Mouse (Mus musculus): ENCODE results near the gene Tank. TPM values are rescaled to one million over a fixed set of nuclear protein-coding genes. Genes with fewer than 3 reads are reported as not detected.

Tank gene
- polyA plus RNA-seq, 1 experiment from 2014 or later = 24.0 TPM

- WGBS = 63% methylated on average over 10 of the region's 10 CpGs
- H3K27me3 ChIP-seq (ENCODE audit: insufficient read depth, low read length) = no peaks in the 10 kb centered on the region
- no peak for ATAC-seq (ENCODE audit: low FRiP score, low TSS enrichment)
Measured at GRCm38 (mm10) chr2:61663573-61664241, 85.3 kb downstream of the Tank start.

GRCm38 (mm10) chr2:61667420-61667819, 89.0 kb downstream of the Tank start:
- H3K27me3 ChIP-seq (ENCODE audit: insufficient read depth, low read length) = no peaks in the 10 kb centered on the region
- ATAC-seq (ENCODE audit: low FRiP score, low TSS enrichment) = peak; percentile 49; the same call in 1 of the 2 replicates
- no peak overlapping the region for H3K9ac ChIP-seq (replicated peaks; ENCODE audit: low read length)
- no peak overlapping the region for H3K27ac ChIP-seq (ENCODE audit: low read length)
- no peaks in the 10 kb centered on the region for H3K9me3 ChIP-seq (ENCODE audit: low read length)
- no peak overlapping the region for H3K4me2 ChIP-seq (replicated peaks; ENCODE audit: low read depth, low read length)
- no peaks in the 10 kb centered on the region for H3K36me3 ChIP-seq (ENCODE audit: insufficient read depth, low read length)
- no peaks in the 10 kb centered on the region for H3K4me1 ChIP-seq (ENCODE audit: insufficient read depth, low read length)
- WGBS = 59% methylated on average over 7 of the region's 7 CpGs
- H3K4me3 ChIP-seq (ENCODE audit: low read length) = no peak overlapping the region

More at GRCm38 (mm10) chr2:61663573-61664241, 85.3 kb downstream of the Tank start:
- H3K36me3 ChIP-seq (ENCODE audit: insufficient read depth, low read length) = no peaks in the 10 kb centered on the region
- no peaks in the 10 kb centered on the region for H3K4me1 ChIP-seq (ENCODE audit: insufficient read depth, low read length)
- no peaks in the 10 kb centered on the region for H3K9me3 ChIP-seq (ENCODE audit: low read length)
- no peak overlapping the region for H3K9ac ChIP-seq (replicated peaks; ENCODE audit: low read length)
- H3K4me2 ChIP-seq (replicated peaks; ENCODE audit: low read depth, low read length) = no peak overlapping the region
- no peak overlapping the region for H3K27ac ChIP-seq (ENCODE audit: low read length)
- H3K4me3 ChIP-seq (ENCODE audit: low read length) = no peak overlapping the region

GRCm38 (mm10) chr2:61668260-61668659, 89.9 kb downstream of the Tank start:
- peak; percentile 46; the same call in 1 of the 2 replicates for ATAC-seq (ENCODE audit: low FRiP score, low TSS enrichment)
- Histone ChIP-seq H3K9ac (replicated peaks; ENCODE audit: low read length) (no peak overlapping the region), H3K4me1 (ENCODE audit: insufficient read depth, low read length) (no peaks in the 10 kb centered on the region), H3K36me3 (ENCODE audit: insufficient read depth, low read length) (no peaks in the 10 kb centered on the region), H3K9me3 (ENCODE audit: low read length) (no peaks in the 10 kb centered on the region), H3K4me2 (replicated peaks; ENCODE audit: low read depth, low read length) (no peak overlapping the region), H3K27me3 (ENCODE audit: insufficient read depth, low read length) (no peaks in the 10 kb centered on the region), H3K4me3 (ENCODE audit: low read length) (no peak overlapping the region), H3K27ac (ENCODE audit: low read length) (no peak overlapping the region)
- 31% methylated on average over 4 of the region's 4 CpGs for WGBS

- H3K9ac ChIP-seq (replicated peaks; ENCODE audit: low read length) = no peak overlapping the region
- H3K4me2 ChIP-seq (replicated peaks; ENCODE audit: low read depth, low read length) = no peak overlapping the region
- no peaks in the 10 kb centered on the region for H3K4me1 ChIP-seq (ENCODE audit: insufficient read depth, low read length)
- no peaks in the 10 kb centered on the region for H3K27me3 ChIP-seq (ENCODE audit: insufficient read depth, low read length)
- H3K9me3 ChIP-seq (ENCODE audit: low read length) = no peaks in the 10 kb centered on the region
- no peaks in the 10 kb centered on the region for H3K36me3 ChIP-seq (ENCODE audit: insufficient read depth, low read length)
- WGBS = 90% methylated on average over 3 of the region's 3 CpGs
- no peak overlapping the region for H3K4me3 ChIP-seq (ENCODE audit: low read length)
- H3K27ac ChIP-seq (ENCODE audit: low read length) = no peak overlapping the region
- no peak for ATAC-seq (ENCODE audit: low FRiP score, low TSS enrichment)
Measured at GRCm38 (mm10) chr2:61674555-61674954, 96.2 kb downstream of the Tank start.

- Histone ChIP-seq H3K27me3 (ENCODE audit: insufficient read depth, low read length) (no peaks in the 10 kb centered on the region), H3K9ac (replicated peaks; ENCODE audit: low read length) (no peak overlapping the region), H3K27ac (ENCODE audit: low read length) (no peak overlapping the region), H3K9me3 (ENCODE audit: low read length) (no peaks in the 10 kb centered on the region), H3K4me1 (ENCODE audit: insufficient read depth, low read length) (no peaks in the 10 kb centered on the region), H3K4me3 (ENCODE audit: low read length) (no peak overlapping the region), H3K36me3 (ENCODE audit: insufficient read depth, low read length) (no peaks in the 10 kb centered on the region), H3K4me2 (replicated peaks; ENCODE audit: low read depth, low read length) (no peak overlapping the region)
- 88% methylated on average over 1 of the region's 1 CpGs for WGBS
- ATAC-seq (ENCODE audit: low FRiP score, low TSS enrichment) = no peak
Measured at GRCm38 (mm10) chr2:61681572-61681971, 103.2 kb downstream of the Tank start.

GRCm38 (mm10) chr2:61686533-61686932, 108.1 kb downstream of the Tank start:
- Histone ChIP-seq H3K27me3 (ENCODE audit: insufficient read depth, low read length) (no peaks in the 10 kb centered on the region), H3K36me3 (ENCODE audit: insufficient read depth, low read length) (no peaks in the 10 kb centered on the region), H3K4me3 (ENCODE audit: low read length) (no peak overlapping the region), H3K4me2 (replicated peaks; ENCODE audit: low read depth, low read length) (no peak overlapping the region), H3K9me3 (ENCODE audit: low read length) (no peaks in the 10 kb centered on the region), H3K27ac (ENCODE audit: low read length) (no peak overlapping the region), H3K9ac (replicated peaks; ENCODE audit: low read length) (no peak overlapping the region), H3K4me1 (ENCODE audit: insufficient read depth, low read length) (no peaks in the 10 kb centered on the region)
- ATAC-seq (ENCODE audit: low FRiP score, low TSS enrichment) = no peak
- WGBS = 78% methylated on average over 1 of the region's 1 CpGs

- Histone ChIP-seq H3K27ac (ENCODE audit: low read length) (no peak overlapping the region), H3K36me3 (ENCODE audit: insufficient read depth, low read length) (no peaks in the 10 kb centered on the region), H3K27me3 (ENCODE audit: insufficient read depth, low read length) (no peaks in the 10 kb centered on the region), H3K9ac (replicated peaks; ENCODE audit: low read length) (no peak overlapping the region), H3K4me1 (ENCODE audit: insufficient read depth, low read length) (no peaks in the 10 kb centered on the region), H3K4me3 (ENCODE audit: low read length) (no peak overlapping the region), H3K4me2 (replicated peaks; ENCODE audit: low read depth, low read length) (no peak overlapping the region), H3K9me3 (ENCODE audit: low read length) (no peaks in the 10 kb centered on the region)
- ATAC-seq (ENCODE audit: low FRiP score, low TSS enrichment) = no peak
- WGBS = 87% methylated on average over 3 of the region's 3 CpGs
Measured at GRCm38 (mm10) chr2:61689086-61689485, 110.7 kb downstream of the Tank start.

Other genes starting within 250 kb of the Tank start
- 178 and 183 TPM in 2 replicates for gene Psmd14, start 133.1 kb downstream of the Tank start, polyA plus RNA-seq (2015; fragmentation: Nextera tagmentation; extraction: Ambion mirVana)
- gene Tbr1, start 224.3 kb downstream of the Tank start, polyA plus RNA-seq (2015; fragmentation: Nextera tagmentation; extraction: Ambion mirVana) = 0.18 TPM in 1 of 2 replicates, not detected in the other

Data from kidney, embryonic 16.5 days (tissue).